Mouse (Mus musculus): ENCODE measurements around the gene Apobec4.
A peak's percentile ranks its signal among the peaks of the same experiment; 100 is the strongest.
"Not testable (repeated sequence)": the region's sequence is repeated elsewhere in the genome, so short reads cannot be mapped to it uniquely, and the experiment has no call there.

Gene Apobec4

GRCm38 (mm10) chr1:152766804-152767748 lies 16.7 kb downstream of the Apobec4 start:
- DNase-seq (ENCODE audit: low spot score) = no peak

GRCm38 (mm10) chr1:152767749-152768488 lies 17.6 kb downstream of the Apobec4 start:
- DNase-seq (ENCODE audit: low spot score) = peak; percentile 70

GRCm38 (mm10) chr1:152771016-152771415 lies 20.7 kb downstream of the Apobec4 start:
- no peak for DNase-seq (ENCODE audit: low spot score)

GRCm38 (mm10) chr1:152774601-152775000 lies 24.2 kb downstream of the Apobec4 start:
- not testable (repeated sequence) for DNase-seq (ENCODE audit: low spot score)

GRCm38 (mm10) chr1:152779071-152779737 lies 28.9 kb downstream of the Apobec4 start:
- DNase-seq (ENCODE audit: low spot score) = peak; percentile 70

GRCm38 (mm10) chr1:152784620-152785019 lies 34.3 kb downstream of the Apobec4 start:
- no peak for DNase-seq (ENCODE audit: low spot score)

- not testable (repeated sequence) for DNase-seq (ENCODE audit: low spot score)
Observed at GRCm38 (mm10) chr1:152785446-152785845, 35.1 kb downstream of the Apobec4 start.

GRCm38 (mm10) chr1:152786953-152787352 lies 36.6 kb downstream of the Apobec4 start:
- no peak for DNase-seq (ENCODE audit: low spot score)

- no peak for DNase-seq (ENCODE audit: low spot score)
Observed at GRCm38 (mm10) chr1:152788121-152788660, 37.8 kb downstream of the Apobec4 start.

GRCm38 (mm10) chr1:152790254-152790653 lies 39.9 kb downstream of the Apobec4 start:
- no peak for DNase-seq (ENCODE audit: low spot score)

GRCm38 (mm10) chr1:152790821-152791220 lies 40.5 kb downstream of the Apobec4 start:
- DNase-seq (ENCODE audit: low spot score) = no peak

- DNase-seq (ENCODE audit: low spot score) = no peak
Observed at GRCm38 (mm10) chr1:152791269-152791668, 40.9 kb downstream of the Apobec4 start.

GRCm38 (mm10) chr1:152792736-152793494 lies 42.6 kb downstream of the Apobec4 start:
- DNase-seq (ENCODE audit: low spot score) = no peak

- no peak for DNase-seq (ENCODE audit: low spot score)
Observed at GRCm38 (mm10) chr1:152793495-152794130, 43.3 kb downstream of the Apobec4 start.

- no peak for DNase-seq (ENCODE audit: low spot score)
Observed at GRCm38 (mm10) chr1:152795688-152796255, 45.4 kb downstream of the Apobec4 start.

- DNase-seq (ENCODE audit: low spot score) = no peak
Observed at GRCm38 (mm10) chr1:152796683-152797263, 46.4 kb downstream of the Apobec4 start.

- DNase-seq (ENCODE audit: low spot score) = no peak
Observed at GRCm38 (mm10) chr1:152798125-152798524, 47.8 kb downstream of the Apobec4 start.

- DNase-seq (ENCODE audit: low spot score) = no peak
Observed at GRCm38 (mm10) chr1:152799897-152800296, 49.5 kb downstream of the Apobec4 start, which contains the start of gene Ncf2. Gene Ncf2 (plus strand): TSS chr1:152800194.

GRCm38 (mm10) chr1:152800633-152801176 lies 50.4 kb downstream of the Apobec4 start:
- DNase-seq (ENCODE audit: low spot score) = no peak

GRCm38 (mm10) chr1:152804907-152805306 lies 54.6 kb downstream of the Apobec4 start:
- no peak for DNase-seq (ENCODE audit: low spot score)
